Mouse (Mus musculus): ENCODE data around the gene Spag4. TPM values are rescaled to one million over a fixed set of nuclear protein-coding genes. Genes with fewer than 3 reads are reported as not detected.

The Spag4 gene
- 8.6 and 8.9 TPM in 2 replicates for polyA plus RNA-seq (2016; fragmentation: Nextera tagmentation; extraction: Ambion mirVana)

- Histone ChIP-seq H3K36me3 (peaks cover 34% of the 10 kb centered on the region), H3K4me3 (peak within 1 kb of the TSS; percentile 71), H3K4me1 (peaks cover 9% of the 10 kb centered on the region), H3K27ac (replicated peaks) (peak within 1 kb of the TSS; percentile 75), H3K9me3 (no peaks in the 10 kb centered on the region), H3K4me2 (replicated peaks) (peak within 1 kb of the TSS; percentile 91), H3K9ac (replicated peaks) (peak within 1 kb of the TSS; percentile 80), H3K27me3 (no peaks in the 10 kb centered on the region)
- WGBS = under 1% methylated on average over 81 of the region's 81 CpGs
- ATAC-seq (ENCODE audit: low FRiP score, low read depth) = peak; percentile 89
Observed at GRCm38 (mm10) chr2:156065099-156066041, at the start of gene Spag4. Gene Spag4 (plus strand): TSS chr2:156065175.

- Histone ChIP-seq H3K9ac (replicated peaks) (no peak overlapping the region), H3K27me3 (no peaks in the 10 kb centered on the region), H3K4me1 (no peaks in the 10 kb centered on the region), H3K9me3 (no peaks in the 10 kb centered on the region), H3K36me3 (peaks cover 68% of the 10 kb centered on the region), H3K4me2 (replicated peaks) (no peak overlapping the region), H3K27ac (replicated peaks) (no peak overlapping the region), H3K4me3 (no peak overlapping the region)
- whole genome bisulfite sequencing = 92% methylated on average over 3 of the region's 3 CpGs
- no peak for ATAC-seq (ENCODE audit: low FRiP score, low read depth)
Observed at GRCm38 (mm10) chr2:156018106-156018505, 46.9 kb upstream of the Spag4 start.

GRCm38 (mm10) chr2:156021219-156021618 lies 43.8 kb upstream of the Spag4 start:
- no peaks in the 10 kb centered on the region for H3K27me3 ChIP-seq
- no peak overlapping the region for H3K4me2 ChIP-seq (replicated peaks)
- H3K9ac ChIP-seq (replicated peaks) = no peak overlapping the region
- WGBS = 92% methylated on average over 8 of the region's 8 CpGs
- H3K27ac ChIP-seq (replicated peaks) = no peak overlapping the region
- no peaks in the 10 kb centered on the region for H3K4me1 ChIP-seq
- peaks cover 36% of the 10 kb centered on the region for H3K36me3 ChIP-seq
- ATAC-seq (ENCODE audit: low FRiP score, low read depth) = no peak
- no peaks in the 10 kb centered on the region for H3K9me3 ChIP-seq
- no peak overlapping the region for H3K4me3 ChIP-seq

GRCm38 (mm10) chr2:156021765-156022164 lies 43.2 kb upstream of the Spag4 start:
- ATAC-seq (ENCODE audit: low FRiP score, low read depth) = no peak
- no peaks in the 10 kb centered on the region for H3K27me3 ChIP-seq
- H3K36me3 ChIP-seq = peaks cover 31% of the 10 kb centered on the region
- H3K4me1 ChIP-seq = no peaks in the 10 kb centered on the region
- no peak overlapping the region for H3K4me3 ChIP-seq
- 88% methylated on average over 2 of the region's 2 CpGs for WGBS
- H3K9me3 ChIP-seq = no peaks in the 10 kb centered on the region
- H3K4me2 ChIP-seq (replicated peaks) = no peak overlapping the region
- no peak overlapping the region for H3K27ac ChIP-seq (replicated peaks)
- no peak overlapping the region for H3K9ac ChIP-seq (replicated peaks)

GRCm38 (mm10) chr2:156025482-156025881 lies 39.5 kb upstream of the Spag4 start:
- no peaks in the 10 kb centered on the region for H3K9me3 ChIP-seq
- H3K27me3 ChIP-seq = no peaks in the 10 kb centered on the region
- H3K4me2 ChIP-seq (replicated peaks) = no peak overlapping the region
- no peak for ATAC-seq (ENCODE audit: low FRiP score, low read depth)
- H3K4me3 ChIP-seq = no peak overlapping the region
- H3K4me1 ChIP-seq = no peaks in the 10 kb centered on the region
- H3K36me3 ChIP-seq = no peaks in the 10 kb centered on the region
- H3K27ac ChIP-seq (replicated peaks) = no peak overlapping the region
- H3K9ac ChIP-seq (replicated peaks) = no peak overlapping the region

- no peak overlapping the region for H3K4me2 ChIP-seq (replicated peaks)
- no peaks in the 10 kb centered on the region for H3K36me3 ChIP-seq
- ATAC-seq (ENCODE audit: low FRiP score, low read depth) = no peak
- no peak overlapping the region for H3K27ac ChIP-seq (replicated peaks)
- no peaks in the 10 kb centered on the region for H3K9me3 ChIP-seq
- H3K9ac ChIP-seq (replicated peaks) = no peak overlapping the region
- no peaks in the 10 kb centered on the region for H3K4me1 ChIP-seq
- no peaks in the 10 kb centered on the region for H3K27me3 ChIP-seq
- H3K4me3 ChIP-seq = no peak overlapping the region
- WGBS = 94% methylated on average over 3 of the region's 3 CpGs
Observed at GRCm38 (mm10) chr2:156039390-156039789, 25.6 kb upstream of the Spag4 start.

GRCm38 (mm10) chr2:156042903-156043302 lies 22.1 kb upstream of the Spag4 start:
- Histone ChIP-seq H3K9me3 (no peaks in the 10 kb centered on the region), H3K4me1 (no peaks in the 10 kb centered on the region), H3K4me3 (no peak overlapping the region), H3K36me3 (no peaks in the 10 kb centered on the region), H3K9ac (replicated peaks) (no peak overlapping the region), H3K27ac (replicated peaks) (no peak overlapping the region), H3K27me3 (peaks cover 11% of the 10 kb centered on the region; the same call in 1 of the 2 replicates), H3K4me2 (replicated peaks) (no peak overlapping the region)
- 87% methylated on average over 8 of the region's 8 CpGs for WGBS
- no peak for ATAC-seq (ENCODE audit: low FRiP score, low read depth)

GRCm38 (mm10) chr2:156047929-156048328 lies 17.0 kb upstream of the Spag4 start:
- H3K27me3 ChIP-seq = peaks cover 21% of the 10 kb centered on the region; the same call in 1 of the 2 replicates
- ATAC-seq (ENCODE audit: low FRiP score, low read depth) = no peak
- WGBS = 7% methylated on average over 19 of the region's 19 CpGs
- H3K4me1 ChIP-seq = no peaks in the 10 kb centered on the region
- no peaks in the 10 kb centered on the region for H3K9me3 ChIP-seq
- no peak overlapping the region for H3K27ac ChIP-seq (replicated peaks)
- no peaks in the 10 kb centered on the region for H3K36me3 ChIP-seq
- H3K4me3 ChIP-seq = no peak overlapping the region
- no peak overlapping the region; the same call in 1 of the 2 replicates for H3K9ac ChIP-seq (replicated peaks)
- H3K4me2 ChIP-seq (replicated peaks) = peak overlapping the region; percentile 13

GRCm38 (mm10) chr2:156052816-156053215 lies 12.2 kb upstream of the Spag4 start, which contains the start of gene Fer1l4:
Gene Fer1l4 (minus strand): TSS chr2:156052947.
- Histone ChIP-seq H3K4me1 (no peaks in the 10 kb centered on the region), H3K27me3 (peaks cover 11% of the 10 kb centered on the region; the same call in 1 of the 2 replicates), H3K36me3 (no peaks in the 10 kb centered on the region), H3K9ac (replicated peaks) (no peak within 1 kb of the TSS), H3K27ac (replicated peaks) (no peak within 1 kb of the TSS), H3K4me3 (no peak within 1 kb of the TSS), H3K4me2 (replicated peaks) (no peak within 1 kb of the TSS), H3K9me3 (no peaks in the 10 kb centered on the region)
- 92% methylated on average over 9 of the region's 9 CpGs for WGBS
- no peak for ATAC-seq (ENCODE audit: low FRiP score, low read depth)

- H3K9ac ChIP-seq (replicated peaks) = peak overlapping the region; percentile 80
- peak overlapping the region; percentile 71 for H3K4me3 ChIP-seq
- H3K36me3 ChIP-seq = peaks cover 41% of the 10 kb centered on the region
- H3K4me2 ChIP-seq (replicated peaks) = peak overlapping the region; percentile 91
- 34% methylated on average over 10 of the region's 10 CpGs for WGBS
- H3K4me1 ChIP-seq = peaks cover 9% of the 10 kb centered on the region
- H3K27ac ChIP-seq (replicated peaks) = no peak overlapping the region
- ATAC-seq (ENCODE audit: low FRiP score, low read depth) = 0 out of 2 replicates have a peak, but pooled peaks have one; percentile 3
- H3K27me3 ChIP-seq = no peaks in the 10 kb centered on the region
- no peaks in the 10 kb centered on the region for H3K9me3 ChIP-seq
Observed at GRCm38 (mm10) chr2:156066126-156066525, 1.2 kb downstream of the Spag4 start.

GRCm38 (mm10) chr2:156067916-156068315 lies 2.9 kb downstream of the Spag4 start:
- H3K27ac ChIP-seq (replicated peaks) = no peak overlapping the region
- no peak overlapping the region for H3K4me2 ChIP-seq (replicated peaks)
- no peak for ATAC-seq (ENCODE audit: low FRiP score, low read depth)
- no peaks in the 10 kb centered on the region for H3K9me3 ChIP-seq
- no peak overlapping the region for H3K4me3 ChIP-seq
- WGBS = 96% methylated on average over 10 of the region's 10 CpGs
- peaks cover 9% of the 10 kb centered on the region for H3K4me1 ChIP-seq
- peaks cover 58% of the 10 kb centered on the region for H3K36me3 ChIP-seq
- no peak overlapping the region for H3K9ac ChIP-seq (replicated peaks)
- no peaks in the 10 kb centered on the region for H3K27me3 ChIP-seq

- H3K27ac ChIP-seq (replicated peaks) = no peak overlapping the region
- H3K27me3 ChIP-seq = no peaks in the 10 kb centered on the region
- H3K4me3 ChIP-seq = no peak overlapping the region
- H3K9ac ChIP-seq (replicated peaks) = no peak overlapping the region
- peaks cover 3% of the 10 kb centered on the region; the same call in 1 of the 2 replicates for H3K4me1 ChIP-seq
- H3K36me3 ChIP-seq = peaks cover 91% of the 10 kb centered on the region
- ATAC-seq (ENCODE audit: low FRiP score, low read depth) = no peak
- no peaks in the 10 kb centered on the region for H3K9me3 ChIP-seq
- WGBS = 96% methylated on average over 10 of the region's 10 CpGs
- H3K4me2 ChIP-seq (replicated peaks) = no peak overlapping the region
Observed at GRCm38 (mm10) chr2:156071236-156071635, 6.3 kb downstream of the Spag4 start.
